Mouse (Mus musculus): Measurements from ENCODE around the gene Ttc21a.

DNA sequence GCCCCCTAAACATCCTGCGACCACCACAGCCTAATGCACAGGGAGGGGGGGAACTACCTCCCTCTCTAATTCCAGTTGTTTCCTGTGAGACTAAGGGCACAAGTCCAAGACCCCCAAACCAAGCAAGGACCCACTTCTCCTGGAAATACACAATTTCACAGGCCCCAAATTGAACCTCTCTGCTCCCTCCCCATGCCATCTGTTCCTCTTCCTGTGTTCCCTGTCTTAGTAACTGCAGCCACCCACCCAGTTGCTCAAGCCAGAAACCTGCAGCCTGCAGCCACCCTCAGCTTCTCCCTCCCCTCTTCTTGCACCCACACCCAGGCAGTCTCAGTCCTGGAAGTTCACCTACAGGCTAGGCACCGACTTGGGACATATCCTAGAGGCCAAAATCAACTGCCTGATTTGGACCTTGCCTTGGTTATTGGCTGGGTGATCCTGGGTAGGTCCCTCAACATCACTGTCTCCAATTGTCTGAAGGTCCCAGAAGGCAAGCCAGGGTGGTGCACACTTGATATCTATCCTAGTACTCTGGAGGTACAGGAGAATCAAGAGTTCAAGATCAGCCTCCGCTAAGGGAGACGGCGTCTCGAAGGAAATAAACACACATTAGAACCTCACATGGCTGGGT lies 41.5 kb downstream of the Ttc21a start:
- TF ChIP-seq CTCF (IDR thresholded peaks at IDR 0.05; ENCODE audit: extremely low read depth, insufficient read depth, insufficient read length, insufficient replicate concordance), result no peak
- TF ChIP-seq POLR2A (IDR thresholded peaks at IDR 0.05; ENCODE audit: low read depth, low read length), result no peak

Measured in spleen, adult 2 months (tissue).